Mouse (Mus musculus): ENCODE results near the gene Dck. TPM values are rescaled to one million over a fixed set of nuclear protein-coding genes. Genes with fewer than 3 reads are reported as not detected.
"Not testable (repeated sequence)": the region's sequence is repeated elsewhere in the genome, so short reads cannot be mapped to it uniquely, and the experiment has no call there.

Gene Dck
- polyA plus RNA-seq, 1 experiment from 2014 or later: 41.4 TPM

DNA sequence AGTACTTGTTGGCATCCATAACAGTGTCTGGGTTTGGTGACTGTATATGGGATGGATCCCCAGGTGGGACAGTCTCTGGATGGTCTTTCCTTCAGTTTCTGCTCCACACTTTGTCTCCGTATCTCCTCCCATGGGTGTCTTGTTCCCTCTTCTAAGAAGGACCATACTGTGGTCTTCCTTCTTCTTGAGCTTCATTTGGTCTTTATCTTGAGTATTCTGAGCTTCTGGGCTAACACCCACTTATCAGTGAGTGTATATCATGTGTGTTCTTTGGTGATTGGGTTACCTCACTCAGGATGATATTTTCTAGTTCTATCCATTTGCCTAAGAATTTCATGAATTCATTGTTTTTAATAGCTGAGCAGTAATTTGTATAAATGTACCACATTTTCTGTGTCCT lies 23.7 kb upstream of the Dck start:
- not testable (repeated sequence) for H3K36me3 ChIP-seq (ENCODE audit: insufficient read depth, low read length); H3K9me3 ChIP-seq (ENCODE audit: low read length); H3K9ac ChIP-seq (replicated peaks; ENCODE audit: low read length); H3K4me2 ChIP-seq (replicated peaks; ENCODE audit: low read depth, low read length); H3K4me3 ChIP-seq (ENCODE audit: low read length); H3K27me3 ChIP-seq (ENCODE audit: insufficient read depth, low read length); ATAC-seq (ENCODE audit: low FRiP score, low TSS enrichment); H3K27ac ChIP-seq (ENCODE audit: low read length); H3K4me1 ChIP-seq (ENCODE audit: insufficient read depth, low read length)
- whole genome bisulfite sequencing: 94% methylated on average over 1 of the region's 1 CpGs

DNA sequence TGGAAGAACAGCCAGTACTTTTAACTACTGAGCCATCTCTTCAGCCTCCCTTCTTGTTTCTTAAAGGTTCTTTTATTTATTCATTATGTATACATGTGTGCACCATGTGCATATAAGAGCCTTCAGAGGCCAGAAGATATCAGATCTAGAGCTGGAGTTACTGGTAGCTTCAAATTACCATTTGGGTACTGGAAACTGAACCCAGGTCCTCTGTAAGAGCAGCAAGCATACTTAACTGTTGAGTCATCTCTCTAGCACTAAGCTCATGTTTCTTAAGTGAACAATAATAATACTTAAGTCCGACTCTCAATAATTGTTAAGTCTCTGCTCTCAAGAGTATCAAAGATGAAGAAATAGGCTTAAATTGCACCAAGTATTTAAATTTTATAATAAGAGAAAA lies 17.0 kb upstream of the Dck start:
- H3K27ac ChIP-seq (ENCODE audit: low read length): no peak overlapping the region
- no peaks in the 10 kb centered on the region for H3K9me3 ChIP-seq (ENCODE audit: low read length)
- no peak overlapping the region for H3K9ac ChIP-seq (replicated peaks; ENCODE audit: low read length)
- ATAC-seq (ENCODE audit: low FRiP score, low TSS enrichment): no peak
- H3K4me2 ChIP-seq (replicated peaks; ENCODE audit: low read depth, low read length): no peak overlapping the region
- no peak overlapping the region for H3K4me3 ChIP-seq (ENCODE audit: low read length)
- no peaks in the 10 kb centered on the region for H3K4me1 ChIP-seq (ENCODE audit: insufficient read depth, low read length)
- 82% methylated on average over 1 of the region's 1 CpGs for WGBS
- H3K36me3 ChIP-seq (ENCODE audit: insufficient read depth, low read length): peaks cover 6% of the 10 kb centered on the region; the same call in 1 of the 2 replicates
- H3K27me3 ChIP-seq (ENCODE audit: insufficient read depth, low read length): no peaks in the 10 kb centered on the region

- Histone ChIP-seq H3K4me1 (ENCODE audit: insufficient read depth, low read length) (no peaks in the 10 kb centered on the region), H3K27me3 (ENCODE audit: insufficient read depth, low read length) (no peaks in the 10 kb centered on the region), H3K9me3 (ENCODE audit: low read length) (no peaks in the 10 kb centered on the region), H3K36me3 (ENCODE audit: insufficient read depth, low read length) (peaks cover 6% of the 10 kb centered on the region), H3K9ac (replicated peaks; ENCODE audit: low read length) (no peak overlapping the region), H3K4me2 (replicated peaks; ENCODE audit: low read depth, low read length) (no peak overlapping the region), H3K27ac (ENCODE audit: low read length) (no peak overlapping the region), H3K4me3 (ENCODE audit: low read length) (no peak overlapping the region)
- 92% methylated on average over 4 of the region's 4 CpGs for WGBS
- ATAC-seq (ENCODE audit: low FRiP score, low TSS enrichment): no peak
These were observed 11.6 kb upstream of the Dck start for GRCm38 (mm10) chr5:88753199-88753598.

DNA sequence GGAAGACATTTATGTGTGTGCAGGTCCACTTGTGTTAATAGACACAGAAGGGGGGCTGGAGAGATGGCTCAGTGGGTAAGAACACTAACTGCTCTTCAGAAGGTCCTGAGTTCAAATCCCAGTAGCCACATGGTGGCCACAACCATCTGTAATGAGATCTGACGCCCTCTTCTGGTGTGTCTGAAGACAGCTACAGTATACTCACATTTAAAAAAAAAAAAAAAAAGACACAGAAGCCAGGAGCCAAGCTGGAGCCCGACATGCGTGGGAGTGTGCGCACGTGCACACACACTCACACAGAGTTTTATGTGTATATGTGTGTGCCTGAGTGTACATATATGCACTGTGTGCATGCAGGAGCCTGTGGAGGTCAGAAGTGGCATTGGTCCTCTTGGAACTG lies 2.2 kb upstream of the Dck start:
- no peak overlapping the region for H3K27ac ChIP-seq (ENCODE audit: low read length)
- H3K4me1 ChIP-seq (ENCODE audit: insufficient read depth, low read length): peaks cover 14% of the 10 kb centered on the region; the same call in 1 of the 2 replicates
- H3K27me3 ChIP-seq (ENCODE audit: insufficient read depth, low read length): no peaks in the 10 kb centered on the region
- no peak overlapping the region for H3K4me2 ChIP-seq (replicated peaks; ENCODE audit: low read depth, low read length)
- H3K36me3 ChIP-seq (ENCODE audit: insufficient read depth, low read length): no peaks in the 10 kb centered on the region
- H3K4me3 ChIP-seq (ENCODE audit: low read length): no peak overlapping the region
- WGBS: 91% methylated on average over 5 of the region's 5 CpGs
- no peaks in the 10 kb centered on the region for H3K9me3 ChIP-seq (ENCODE audit: low read length)
- no peak for ATAC-seq (ENCODE audit: low FRiP score, low TSS enrichment)
- no peak overlapping the region for H3K9ac ChIP-seq (replicated peaks; ENCODE audit: low read length)

DNA sequence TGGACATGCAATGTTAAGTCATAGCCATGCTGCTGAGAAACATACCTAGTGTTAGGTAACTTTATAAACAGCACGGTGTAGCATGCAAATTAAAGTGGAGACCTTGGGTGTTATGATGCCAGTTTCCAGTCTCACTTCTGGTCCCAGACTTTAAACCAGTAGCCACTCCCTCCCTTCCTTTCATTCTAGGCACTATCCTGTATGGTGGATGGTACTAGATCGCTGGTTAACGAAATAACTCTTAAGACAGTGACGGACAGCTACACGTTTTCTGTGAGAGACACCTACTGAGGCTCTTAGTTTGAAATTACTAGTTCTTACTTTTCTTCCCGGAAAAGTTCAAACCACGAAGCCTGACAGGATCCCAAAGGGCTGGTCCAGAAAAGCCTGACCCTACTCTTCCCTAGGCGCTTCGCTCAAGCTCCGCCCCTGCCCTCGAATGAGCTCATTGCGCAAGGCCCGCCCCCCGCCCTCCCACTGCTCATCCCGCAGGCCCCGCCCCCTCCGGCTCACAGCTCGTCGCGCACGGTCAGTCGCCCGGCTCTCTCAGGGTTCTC lies 288 bp upstream of the Dck start:
- no peaks in the 10 kb centered on the region for H3K27me3 ChIP-seq (ENCODE audit: insufficient read depth, low read length)
- H3K4me1 ChIP-seq (ENCODE audit: insufficient read depth, low read length): peaks cover 14% of the 10 kb centered on the region; the same call in 1 of the 2 replicates
- no peaks in the 10 kb centered on the region for H3K9me3 ChIP-seq (ENCODE audit: low read length)
- no peak overlapping the region for H3K27ac ChIP-seq (ENCODE audit: low read length)
- H3K36me3 ChIP-seq (ENCODE audit: insufficient read depth, low read length): peaks cover under 1% of the 10 kb centered on the region; the same call in 1 of the 2 replicates
- ATAC-seq (ENCODE audit: low FRiP score, low TSS enrichment): peak; percentile 66
- peak overlapping the region; percentile 72 for H3K4me2 ChIP-seq (replicated peaks; ENCODE audit: low read depth, low read length)
- under 1% methylated on average over 23 of the region's 23 CpGs for WGBS
- peak overlapping the region; percentile 59 for H3K9ac ChIP-seq (replicated peaks; ENCODE audit: low read length)
- peak overlapping the region; percentile 87 for H3K4me3 ChIP-seq (ENCODE audit: low read length)

GRCm38 (mm10) chr5:88765587-88765986 lies 791 bp downstream of the Dck start:
- Histone ChIP-seq H3K9me3 (ENCODE audit: low read length) (no peaks in the 10 kb centered on the region), H3K27me3 (ENCODE audit: insufficient read depth, low read length) (no peaks in the 10 kb centered on the region), H3K36me3 (ENCODE audit: insufficient read depth, low read length) (peaks cover 3% of the 10 kb centered on the region; the same call in 1 of the 2 replicates), H3K27ac (ENCODE audit: low read length) (peak overlapping the region; percentile 89), H3K4me1 (ENCODE audit: insufficient read depth, low read length) (peaks cover 14% of the 10 kb centered on the region; the same call in 1 of the 2 replicates), H3K9ac (replicated peaks; ENCODE audit: low read length) (peak overlapping the region; percentile 91), H3K4me3 (ENCODE audit: low read length) (peak overlapping the region; percentile 87), H3K4me2 (replicated peaks; ENCODE audit: low read depth, low read length) (peak overlapping the region; percentile 72)
- no peak for ATAC-seq (ENCODE audit: low FRiP score, low TSS enrichment)
- 9% methylated on average over 6 of the region's 6 CpGs for WGBS

- Histone ChIP-seq H3K27ac (ENCODE audit: low read length) (no peak overlapping the region), H3K4me3 (ENCODE audit: low read length) (peak overlapping the region; percentile 87), H3K9ac (replicated peaks; ENCODE audit: low read length) (peak overlapping the region; percentile 91; the same call in 1 of the 2 replicates), H3K9me3 (ENCODE audit: low read length) (no peaks in the 10 kb centered on the region), H3K4me2 (replicated peaks; ENCODE audit: low read depth, low read length) (peak overlapping the region; percentile 72), H3K4me1 (ENCODE audit: insufficient read depth, low read length) (peaks cover 14% of the 10 kb centered on the region; the same call in 1 of the 2 replicates), H3K36me3 (ENCODE audit: insufficient read depth, low read length) (peaks cover 3% of the 10 kb centered on the region; the same call in 1 of the 2 replicates), H3K27me3 (ENCODE audit: insufficient read depth, low read length) (no peaks in the 10 kb centered on the region)
- no peak for ATAC-seq (ENCODE audit: low FRiP score, low TSS enrichment)
- whole genome bisulfite sequencing: 55% methylated on average over 6 of the region's 6 CpGs
These were observed 1.3 kb downstream of the Dck start for GRCm38 (mm10) chr5:88766121-88766520.

- H3K27ac ChIP-seq (ENCODE audit: low read length): no peak overlapping the region
- H3K4me1 ChIP-seq (ENCODE audit: insufficient read depth, low read length): peaks cover 14% of the 10 kb centered on the region; the same call in 1 of the 2 replicates
- no peak overlapping the region for H3K9ac ChIP-seq (replicated peaks; ENCODE audit: low read length)
- H3K4me3 ChIP-seq (ENCODE audit: low read length): no peak overlapping the region
- no peaks in the 10 kb centered on the region for H3K9me3 ChIP-seq (ENCODE audit: low read length)
- peaks cover 3% of the 10 kb centered on the region; the same call in 1 of the 2 replicates for H3K36me3 ChIP-seq (ENCODE audit: insufficient read depth, low read length)
- no peaks in the 10 kb centered on the region for H3K27me3 ChIP-seq (ENCODE audit: insufficient read depth, low read length)
- ATAC-seq (ENCODE audit: low FRiP score, low TSS enrichment): no peak
- no peak overlapping the region for H3K4me2 ChIP-seq (replicated peaks; ENCODE audit: low read depth, low read length)
- WGBS: 92% methylated on average over 5 of the region's 5 CpGs
These were observed 2.1 kb downstream of the Dck start for GRCm38 (mm10) chr5:88766863-88767262.

- no peak overlapping the region for H3K9ac ChIP-seq (replicated peaks; ENCODE audit: low read length)
- H3K4me3 ChIP-seq (ENCODE audit: low read length): no peak overlapping the region
- 88% methylated on average over 6 of the region's 6 CpGs for WGBS
- H3K9me3 ChIP-seq (ENCODE audit: low read length): no peaks in the 10 kb centered on the region
- ATAC-seq (ENCODE audit: low FRiP score, low TSS enrichment): no peak
- peaks cover 14% of the 10 kb centered on the region; the same call in 1 of the 2 replicates for H3K4me1 ChIP-seq (ENCODE audit: insufficient read depth, low read length)
- H3K27me3 ChIP-seq (ENCODE audit: insufficient read depth, low read length): no peaks in the 10 kb centered on the region
- H3K27ac ChIP-seq (ENCODE audit: low read length): no peak overlapping the region
- no peak overlapping the region for H3K4me2 ChIP-seq (replicated peaks; ENCODE audit: low read depth, low read length)
- peaks cover 5% of the 10 kb centered on the region; the same call in 1 of the 2 replicates for H3K36me3 ChIP-seq (ENCODE audit: insufficient read depth, low read length)
These were observed 3.4 kb downstream of the Dck start for GRCm38 (mm10) chr5:88768201-88768600.

DNA sequence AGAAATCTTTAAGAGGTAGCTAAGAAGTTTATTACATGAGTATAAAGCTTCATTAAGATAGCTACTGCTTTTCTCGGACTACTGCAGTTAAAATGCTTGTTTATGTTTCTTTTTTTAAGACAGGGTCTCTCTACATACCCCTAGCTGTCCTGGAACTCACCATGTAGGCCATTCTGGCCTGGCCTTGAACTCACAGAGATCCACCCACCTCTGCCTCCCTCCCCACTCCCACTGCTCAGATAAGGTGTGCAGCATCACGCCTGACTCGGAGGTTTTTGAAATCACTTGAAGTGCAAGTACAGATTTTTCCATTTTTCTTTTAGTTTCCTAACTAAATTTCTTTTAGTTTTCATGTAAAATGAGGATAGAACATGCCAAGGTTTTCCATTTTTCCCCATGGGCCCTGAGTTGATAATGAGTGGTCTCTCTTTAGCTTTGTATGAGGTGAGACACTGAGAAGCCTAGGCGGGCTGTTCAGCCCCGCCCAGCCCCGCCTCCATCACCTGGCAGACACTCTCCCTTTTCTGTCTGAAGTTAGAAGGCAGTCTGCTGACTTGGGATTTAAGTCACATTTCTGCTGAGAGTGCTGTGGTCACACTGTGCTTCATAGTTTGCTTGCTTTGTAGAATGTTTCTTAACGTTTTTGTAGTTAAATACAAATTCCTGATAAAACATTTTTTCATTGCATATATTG lies 17.4 kb downstream of the Dck start:
- Histone ChIP-seq H3K36me3 (ENCODE audit: insufficient read depth, low read length) (peaks cover 27% of the 10 kb centered on the region), H3K9ac (replicated peaks; ENCODE audit: low read length) (no peak overlapping the region), H3K4me2 (replicated peaks; ENCODE audit: low read depth, low read length) (no peak overlapping the region), H3K27ac (ENCODE audit: low read length) (no peak overlapping the region), H3K27me3 (ENCODE audit: insufficient read depth, low read length) (no peaks in the 10 kb centered on the region), H3K4me3 (ENCODE audit: low read length) (no peak overlapping the region), H3K4me1 (ENCODE audit: insufficient read depth, low read length) (no peaks in the 10 kb centered on the region), H3K9me3 (ENCODE audit: low read length) (no peaks in the 10 kb centered on the region)
- ATAC-seq (ENCODE audit: low FRiP score, low TSS enrichment): no peak
- WGBS: 77% methylated on average over 7 of the region's 7 CpGs
